Mouse (Mus musculus) thymus, postnatal 0 days (tissue): ENCODE measurements around the gene Serpina3g. TPM values are rescaled to one million over a fixed set of nuclear protein-coding genes. Genes with fewer than 3 reads are reported as not detected.

Experiments used
- DNase-seq: peaks from one replicate; pipeline ENCODE4 v3.0.0-alpha.2; 2015; ENCODE audit warnings: low spot score
- polyA plus RNA-seq: library from polyadenylated mRNA; unstranded; fragments of >200 nt; fragmentation: Nextera tagmentation; extraction: Ambion mirVana; gene quantifications from 2 replicates; pipeline ENCODE4 v1.2.1, GENCODE M21; 2015

The Serpina3g gene
- polyA plus RNA-seq, 1 experiment from 2014 or later = 111 TPM

DNA sequence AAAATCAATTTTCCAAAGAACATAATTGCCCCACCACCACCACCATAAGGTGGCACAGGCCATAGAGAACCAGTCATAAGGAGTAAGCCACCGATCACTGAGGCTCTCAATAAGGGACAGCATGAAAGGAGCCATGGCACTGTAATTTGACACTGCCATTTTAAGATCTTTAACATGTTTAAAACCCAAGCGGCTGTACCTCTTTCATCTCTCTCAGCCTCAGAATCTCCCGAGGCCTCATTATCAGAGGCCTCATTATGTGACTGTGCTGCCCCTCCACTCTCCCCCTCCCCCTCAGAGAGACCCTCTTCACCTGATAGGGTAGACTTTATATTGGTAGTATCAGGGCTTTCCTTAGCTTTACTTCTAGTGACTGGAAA, 43.0 kb downstream of the Serpina3g start:
- no peak for DNase-seq

- DNase-seq = no peak
These were observed 47.3 kb downstream of the Serpina3g start for GRCm38 (mm10) chr12:104283380-104283779.

DNA sequence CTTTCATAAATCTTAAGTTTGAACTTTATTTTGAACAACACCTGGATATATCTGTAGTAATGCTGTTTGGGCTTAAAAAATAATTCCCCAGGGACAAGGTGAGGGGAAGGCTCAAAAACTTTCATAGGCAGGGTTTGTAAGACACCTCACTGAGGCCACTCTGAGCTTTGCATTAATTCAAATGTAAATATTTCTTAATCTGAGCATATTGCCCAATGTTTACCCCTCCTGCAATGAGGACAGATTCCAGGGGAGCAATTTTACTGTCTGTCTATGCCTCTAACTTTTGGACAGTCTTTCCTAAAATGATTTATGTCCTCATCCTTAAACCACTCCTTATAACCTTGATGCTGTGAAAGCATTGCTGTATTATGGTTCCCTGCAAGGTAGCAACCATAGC, 52.3 kb downstream of the Serpina3g start:
- DNase-seq = no peak

DNA sequence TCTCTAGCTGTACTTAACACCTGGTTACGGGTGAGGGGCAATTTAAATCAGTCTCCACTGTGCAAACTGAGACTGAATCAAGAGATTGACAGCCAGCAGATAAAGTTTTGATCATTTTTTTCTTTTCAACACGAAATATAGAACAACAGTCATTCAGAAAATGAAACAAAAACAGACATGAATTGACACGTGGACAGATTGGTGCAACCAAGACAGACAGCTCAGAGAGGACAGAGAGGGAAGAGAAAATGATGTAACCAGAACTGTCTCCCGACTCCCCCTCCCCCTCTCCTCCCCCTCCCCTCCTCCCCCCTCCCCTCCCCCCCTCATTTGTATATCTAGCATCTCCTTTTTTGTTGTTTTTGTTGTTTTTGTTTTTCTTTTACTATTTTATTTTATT, 53.8 kb downstream of the Serpina3g start:
- no peak for DNase-seq

Other genes starting within 250 kb of the Serpina3g start
- gene Serpina11, start 246.3 kb upstream of the Serpina3g start, polyA plus RNA-seq = 0.34 and 0.40 TPM in 2 replicates
- 0.95 and 1.1 TPM in 2 replicates for gene Serpina9, start 222.5 kb upstream of the Serpina3g start, polyA plus RNA-seq
- gene Serpina12, start 191.8 kb upstream of the Serpina3g start, polyA plus RNA-seq = 0.20 and 0.27 TPM in 2 replicates
- gene Serpina5, start 135.1 kb upstream of the Serpina3g start, polyA plus RNA-seq = not detected in 2 replicates
- gene Serpina3a, start 123.5 kb upstream of the Serpina3g start, polyA plus RNA-seq = not detected in 2 replicates
- gene Serpina3b, start 108.2 kb upstream of the Serpina3g start, polyA plus RNA-seq = not detected in 2 replicates
- gene Serpina3c, start 82.4 kb upstream of the Serpina3g start, polyA plus RNA-seq = 0.08 and 0.12 TPM in 2 replicates
- gene Serpina3f, start 21.7 kb upstream of the Serpina3g start, polyA plus RNA-seq = 1.2 and 1.4 TPM in 2 replicates
- gene Serpina3i, start 26.9 kb downstream of the Serpina3g start, polyA plus RNA-seq = 20.9 and 23.1 TPM in 2 replicates
- gene Serpina3j, start 78.3 kb downstream of the Serpina3g start, polyA plus RNA-seq = 0.42 TPM in 2 replicates
- gene Serpina3k, start 102.2 kb downstream of the Serpina3g start, polyA plus RNA-seq = not detected in 2 replicates
- gene Serpina3m, start 102.2 kb downstream of the Serpina3g start, polyA plus RNA-seq = 0.08 and 0.12 TPM in 2 replicates
- 2.0 and 2.3 TPM in 2 replicates for gene Serpina3n, start 170.5 kb downstream of the Serpina3g start, polyA plus RNA-seq
- 0.13 and 0.21 TPM in 2 replicates for gene Gsc, start 237.1 kb downstream of the Serpina3g start, polyA plus RNA-seq